Mouse (Mus musculus): ENCODE measurements around the gene Opcml. TPM values are rescaled to one million over a fixed set of nuclear protein-coding genes. Genes with fewer than 3 reads are reported as not detected.

The Opcml gene
- polyA plus RNA-seq, 1 experiment from 2014 or later: 13.3 TPM

DNA sequence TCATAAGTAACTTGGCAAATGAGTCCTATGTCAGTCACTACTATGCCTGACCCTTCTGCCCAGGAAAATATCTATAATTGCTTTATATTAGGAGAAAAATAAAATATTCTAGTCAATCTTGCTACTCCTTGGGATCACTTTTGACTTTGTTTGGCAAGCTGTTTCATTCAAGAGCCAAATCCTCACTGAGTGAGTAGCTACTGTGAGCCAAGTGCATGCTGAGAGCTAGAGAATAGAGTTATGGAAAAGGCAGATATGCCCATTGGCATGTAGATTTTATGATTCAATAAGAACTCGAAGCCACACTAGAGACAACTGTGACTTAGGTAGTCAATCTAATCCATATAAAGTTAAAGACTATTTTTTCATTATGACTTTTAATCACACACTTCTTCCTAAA, 340.9 kb downstream of the Opcml start:
- Histone ChIP-seq H3K4me2 (ENCODE audit: low read length) (no peak overlapping the region), H3K4me1 (ENCODE audit: control insufficient read depth, insufficient read depth, low read length) (0 out of 2 replicates have a peak, but pooled peaks cover 3% of the 10 kb centered on the region)
- WGBS: 88% methylated on average over 1 of the region's 1 CpGs

DNA sequence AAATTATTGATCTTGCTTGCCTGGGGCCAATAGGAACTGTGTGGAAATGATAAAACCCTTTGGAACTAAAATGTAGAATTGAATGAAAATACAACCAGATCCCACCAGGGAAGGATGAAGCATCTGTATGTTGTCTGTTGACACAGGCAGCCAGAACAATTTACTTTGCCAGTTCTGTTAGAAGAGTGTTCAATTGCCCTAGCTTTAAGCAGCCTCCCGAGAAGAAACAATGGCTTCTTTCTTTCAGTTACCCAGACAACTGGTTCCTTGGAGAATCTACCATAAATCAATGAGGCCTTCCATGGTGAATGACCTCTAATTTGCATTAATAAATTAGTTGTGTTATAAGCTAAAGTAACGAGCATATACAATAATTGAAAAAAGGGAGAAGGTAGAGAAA, 346.0 kb downstream of the Opcml start:
- 4% methylated on average over 2 of the region's 2 CpGs for whole genome bisulfite sequencing
- Histone ChIP-seq H3K9ac (ENCODE audit: low read length) (no peak overlapping the region), H3K4me2 (ENCODE audit: low read length) (no peak overlapping the region), H3K27me3 (replicated peaks; ENCODE audit: control insufficient read depth, insufficient read depth, low read length) (no peaks in the 10 kb centered on the region), H3K4me1 (ENCODE audit: control insufficient read depth, insufficient read depth, low read length) (no peaks in the 10 kb centered on the region), H3K36me3 (ENCODE audit: control insufficient read depth, insufficient read depth, low read length) (no peaks in the 10 kb centered on the region), H3K9me3 (replicated peaks; ENCODE audit: control insufficient read depth, low read length) (no peaks in the 10 kb centered on the region), H3K27ac (ENCODE audit: low read depth, low read length) (no peak overlapping the region), H3K4me3 (ENCODE audit: low read depth, low read length) (no peak overlapping the region)
- ATAC-seq (no peak), DNase-seq (ENCODE audit: low spot score) (peak; percentile 18)

More for the DNA sequence above, 340.9 kb downstream of the Opcml start:
- ATAC-seq (no peak), DNase-seq (ENCODE audit: low spot score) (no peak)
- H3K9ac ChIP-seq (ENCODE audit: low read length): no peak overlapping the region
- H3K4me3 ChIP-seq (ENCODE audit: low read depth, low read length): no peak overlapping the region
- no peaks in the 10 kb centered on the region for H3K36me3 ChIP-seq (ENCODE audit: control insufficient read depth, insufficient read depth, low read length)
- H3K27ac ChIP-seq (ENCODE audit: low read depth, low read length): no peak overlapping the region
- H3K9me3 ChIP-seq (replicated peaks; ENCODE audit: control insufficient read depth, low read length): no peaks in the 10 kb centered on the region
- no peaks in the 10 kb centered on the region for H3K27me3 ChIP-seq (replicated peaks; ENCODE audit: control insufficient read depth, insufficient read depth, low read length)

DNA sequence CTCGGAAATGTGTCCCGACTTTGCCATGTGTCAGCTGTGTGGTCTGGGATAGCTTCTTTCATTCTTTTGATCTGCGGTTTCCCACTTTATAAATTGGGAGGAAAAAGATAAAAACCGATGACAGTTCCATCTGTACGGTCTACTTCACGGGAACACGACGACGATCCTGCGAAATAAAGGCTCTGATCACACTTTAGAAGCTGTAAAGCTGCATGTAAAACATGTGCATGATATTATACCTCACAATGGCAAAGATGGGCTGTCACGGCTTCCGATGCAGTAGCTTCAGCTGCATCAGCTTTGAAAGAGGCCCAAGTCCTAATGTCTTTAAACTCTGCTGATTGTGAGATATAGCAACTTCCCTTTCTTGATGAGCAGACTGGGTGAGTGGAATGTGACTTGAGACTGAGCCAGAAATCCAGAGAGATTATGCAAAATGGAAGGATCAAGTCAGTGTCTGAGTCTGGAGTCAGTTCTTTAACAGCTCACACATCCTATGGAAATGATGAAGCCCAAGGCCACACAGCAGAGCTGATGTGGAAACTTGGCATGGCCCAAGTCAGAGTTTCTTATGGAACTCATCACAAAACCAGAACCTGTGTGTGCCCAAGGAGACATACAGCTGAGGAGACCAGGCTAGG, 349.5 kb downstream of the Opcml start:
- WGBS: 72% methylated on average over 12 of the region's 12 CpGs
- no peaks in the 10 kb centered on the region for H3K9me3 ChIP-seq (replicated peaks; ENCODE audit: control insufficient read depth, low read length)
- H3K36me3 ChIP-seq (ENCODE audit: control insufficient read depth, insufficient read depth, low read length): no peaks in the 10 kb centered on the region
- H3K4me1 ChIP-seq (ENCODE audit: control insufficient read depth, insufficient read depth, low read length): no peaks in the 10 kb centered on the region
- no peak overlapping the region for H3K4me3 ChIP-seq (ENCODE audit: low read depth, low read length)
- ATAC-seq: no peak
- H3K27me3 ChIP-seq (replicated peaks; ENCODE audit: control insufficient read depth, insufficient read depth, low read length): no peaks in the 10 kb centered on the region
- H3K4me2 ChIP-seq (ENCODE audit: low read length): no peak overlapping the region
- H3K27ac ChIP-seq (ENCODE audit: low read depth, low read length): no peak overlapping the region
- no peak overlapping the region for H3K9ac ChIP-seq (ENCODE audit: low read length)
- DNase-seq (ENCODE audit: low spot score): no peak

DNA sequence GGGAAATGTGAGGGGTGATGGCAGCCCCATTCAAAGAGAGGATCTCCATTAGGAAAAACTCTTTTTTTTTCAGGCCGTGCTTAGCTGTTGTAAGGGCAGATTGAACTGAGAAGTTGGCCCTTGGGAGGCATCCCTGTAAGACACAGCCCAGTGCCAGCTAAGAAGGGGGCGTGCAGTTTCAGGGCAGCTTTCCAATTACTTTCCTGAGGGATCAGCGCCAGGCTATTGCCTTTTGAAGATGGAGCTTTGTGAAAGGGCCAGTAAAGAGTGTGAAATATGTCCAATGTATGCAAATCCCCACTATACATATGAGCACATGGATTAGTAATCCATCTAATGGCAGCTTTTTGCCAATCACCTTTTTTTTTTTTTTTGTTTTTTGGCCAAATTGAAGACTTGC, 358.9 kb downstream of the Opcml start:
- H3K4me3 ChIP-seq (ENCODE audit: low read depth, low read length): no peak overlapping the region
- no peaks in the 10 kb centered on the region for H3K36me3 ChIP-seq (ENCODE audit: control insufficient read depth, insufficient read depth, low read length)
- H3K9me3 ChIP-seq (replicated peaks; ENCODE audit: control insufficient read depth, low read length): no peaks in the 10 kb centered on the region
- H3K4me2 ChIP-seq (ENCODE audit: low read length): no peak overlapping the region
- 38% methylated on average over 3 of the region's 3 CpGs for WGBS
- no peak overlapping the region for H3K9ac ChIP-seq (ENCODE audit: low read length)
- ATAC-seq: peak; percentile 70; the same call in 1 of the 2 replicates
- DNase-seq (ENCODE audit: low spot score): peak; percentile 59
- H3K27me3 ChIP-seq (replicated peaks; ENCODE audit: control insufficient read depth, insufficient read depth, low read length): no peaks in the 10 kb centered on the region
- peaks cover 4% of the 10 kb centered on the region; the same call in 1 of the 2 replicates for H3K4me1 ChIP-seq (ENCODE audit: control insufficient read depth, insufficient read depth, low read length)
- no peak overlapping the region for H3K27ac ChIP-seq (ENCODE audit: low read depth, low read length)

DNA sequence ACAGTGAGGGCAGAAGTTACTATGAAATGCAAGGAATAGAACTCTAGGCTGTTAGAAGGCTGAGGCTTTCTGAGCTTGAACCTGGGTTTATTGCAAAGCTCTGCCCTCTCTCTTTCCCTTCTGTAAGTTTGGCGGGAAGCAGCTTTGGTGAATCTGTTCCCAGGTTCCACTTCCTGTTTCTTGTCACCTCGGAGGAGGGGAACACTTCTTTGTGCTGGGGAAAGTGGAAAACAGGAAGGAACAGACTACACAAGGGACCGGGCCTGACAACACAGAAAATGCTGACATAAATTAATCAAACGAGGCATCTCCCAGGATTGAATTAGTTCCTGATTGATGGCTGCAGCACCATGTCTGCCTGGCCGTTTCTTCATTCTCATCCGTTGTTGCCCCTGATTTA, 363.2 kb downstream of the Opcml start:
- ATAC-seq: no peak
- 78% methylated on average over 6 of the region's 6 CpGs for WGBS

DNA sequence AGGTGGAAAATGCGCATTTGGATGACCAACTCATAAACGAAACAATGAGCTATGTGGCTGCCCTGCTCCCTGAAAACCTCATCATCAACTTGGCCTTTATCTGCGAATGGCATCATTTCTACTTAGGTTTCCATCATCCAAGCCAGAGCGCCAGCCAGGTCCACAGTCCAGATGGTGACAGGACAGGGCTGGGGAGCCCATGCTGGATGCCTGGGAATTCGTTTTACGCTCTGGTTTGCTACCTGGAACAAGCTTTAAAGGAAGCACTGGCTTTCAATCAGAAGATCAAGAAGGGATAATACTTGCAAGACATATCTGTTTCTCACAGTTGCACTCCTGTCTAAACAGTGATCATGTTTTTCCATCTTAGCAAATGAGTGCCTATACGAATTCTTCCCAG, 366.5 kb downstream of the Opcml start:
- no peaks in the 10 kb centered on the region for H3K36me3 ChIP-seq (ENCODE audit: control insufficient read depth, insufficient read depth, low read length)
- no peak overlapping the region for H3K4me3 ChIP-seq (ENCODE audit: low read depth, low read length)
- H3K9me3 ChIP-seq (replicated peaks; ENCODE audit: control insufficient read depth, low read length): no peaks in the 10 kb centered on the region
- H3K4me2 ChIP-seq (ENCODE audit: low read length): no peak overlapping the region
- WGBS: 88% methylated on average over 7 of the region's 7 CpGs
- no peaks in the 10 kb centered on the region for H3K4me1 ChIP-seq (ENCODE audit: control insufficient read depth, insufficient read depth, low read length)
- H3K27ac ChIP-seq (ENCODE audit: low read depth, low read length): no peak overlapping the region
- DNase-seq (ENCODE audit: low spot score) (no peak), ATAC-seq (no peak)
- no peak overlapping the region for H3K9ac ChIP-seq (ENCODE audit: low read length)
- H3K27me3 ChIP-seq (replicated peaks; ENCODE audit: control insufficient read depth, insufficient read depth, low read length): no peaks in the 10 kb centered on the region

More for the DNA sequence above, 363.2 kb downstream of the Opcml start:
- no peak overlapping the region for H3K9ac ChIP-seq (ENCODE audit: low read length)
- no peaks in the 10 kb centered on the region for H3K36me3 ChIP-seq (ENCODE audit: control insufficient read depth, insufficient read depth, low read length)
- H3K27ac ChIP-seq (ENCODE audit: low read depth, low read length): no peak overlapping the region
- no peak for DNase-seq (ENCODE audit: low spot score)
- H3K4me1 ChIP-seq (ENCODE audit: control insufficient read depth, insufficient read depth, low read length): peaks cover 4% of the 10 kb centered on the region; the same call in 1 of the 2 replicates
- no peak overlapping the region for H3K4me3 ChIP-seq (ENCODE audit: low read depth, low read length)
- H3K9me3 ChIP-seq (replicated peaks; ENCODE audit: control insufficient read depth, low read length): no peaks in the 10 kb centered on the region
- H3K27me3 ChIP-seq (replicated peaks; ENCODE audit: control insufficient read depth, insufficient read depth, low read length): no peaks in the 10 kb centered on the region
- H3K4me2 ChIP-seq (ENCODE audit: low read length): no peak overlapping the region

DNA sequence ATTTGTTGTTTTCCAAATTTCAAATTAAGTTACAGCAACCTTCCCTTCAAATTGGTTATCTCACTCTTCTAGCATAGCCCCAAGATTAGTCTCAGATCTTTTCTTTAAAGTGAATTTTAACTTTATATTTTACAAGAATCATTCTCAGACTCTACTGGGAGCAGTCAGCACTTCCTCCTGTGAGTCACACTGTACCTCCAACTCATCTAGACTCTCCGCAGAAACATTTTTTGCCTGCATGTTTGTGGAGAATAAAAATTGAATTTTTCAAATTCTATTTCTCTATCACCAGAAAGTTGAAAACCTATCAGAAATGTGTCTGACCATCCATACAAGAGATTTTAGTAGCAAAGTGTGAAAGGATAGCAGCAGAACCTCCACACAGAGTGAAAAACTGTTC, 370.4 kb downstream of the Opcml start:
- Histone ChIP-seq H3K4me3 (ENCODE audit: low read depth, low read length) (no peak overlapping the region), H3K27me3 (replicated peaks; ENCODE audit: control insufficient read depth, insufficient read depth, low read length) (no peaks in the 10 kb centered on the region), H3K27ac (ENCODE audit: low read depth, low read length) (no peak overlapping the region), H3K9me3 (replicated peaks; ENCODE audit: control insufficient read depth, low read length) (no peaks in the 10 kb centered on the region), H3K4me1 (ENCODE audit: control insufficient read depth, insufficient read depth, low read length) (no peaks in the 10 kb centered on the region; the same call in 1 of the 2 replicates), H3K9ac (ENCODE audit: low read length) (no peak overlapping the region), H3K4me2 (ENCODE audit: low read length) (no peak overlapping the region), H3K36me3 (ENCODE audit: control insufficient read depth, insufficient read depth, low read length) (no peaks in the 10 kb centered on the region)
- DNase-seq (ENCODE audit: low spot score) (no peak), ATAC-seq (no peak)
- WGBS: 100% methylated on average over 1 of the region's 1 CpGs

DNA sequence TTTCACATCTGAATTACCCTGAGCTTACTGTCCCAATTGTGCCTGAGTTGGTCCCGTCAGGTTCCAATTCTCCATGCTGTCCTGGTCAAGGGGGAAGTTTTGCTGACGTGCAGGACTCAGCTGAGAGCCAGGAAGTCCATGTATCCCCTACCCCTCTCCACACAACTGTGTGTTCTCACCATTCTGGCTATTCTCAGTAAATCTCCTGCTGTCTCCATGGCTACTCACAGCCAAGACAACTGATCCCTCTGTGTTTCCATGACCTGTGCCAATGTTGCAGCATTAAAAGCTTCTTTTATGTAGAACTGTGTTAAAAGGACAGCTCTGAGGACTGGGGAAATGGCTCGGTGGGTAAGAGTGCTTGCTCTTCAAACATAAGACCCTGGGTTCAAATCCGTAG, 373.4 kb downstream of the Opcml start:
- no peak for ATAC-seq
- Histone ChIP-seq H3K4me1 (ENCODE audit: control insufficient read depth, insufficient read depth, low read length) (no peaks in the 10 kb centered on the region; the same call in 1 of the 2 replicates), H3K4me2 (ENCODE audit: low read length) (no peak overlapping the region), H3K4me3 (ENCODE audit: low read depth, low read length) (no peak overlapping the region), H3K27me3 (replicated peaks; ENCODE audit: control insufficient read depth, insufficient read depth, low read length) (no peaks in the 10 kb centered on the region), H3K9ac (ENCODE audit: low read length) (no peak overlapping the region), H3K9me3 (replicated peaks; ENCODE audit: control insufficient read depth, low read length) (no peaks in the 10 kb centered on the region), H3K36me3 (ENCODE audit: control insufficient read depth, insufficient read depth, low read length) (no peaks in the 10 kb centered on the region), H3K27ac (ENCODE audit: low read depth, low read length) (no peak overlapping the region)
- DNase-seq (ENCODE audit: low spot score): peak; percentile 34
- 26% methylated on average over 4 of the region's 4 CpGs for WGBS

DNA sequence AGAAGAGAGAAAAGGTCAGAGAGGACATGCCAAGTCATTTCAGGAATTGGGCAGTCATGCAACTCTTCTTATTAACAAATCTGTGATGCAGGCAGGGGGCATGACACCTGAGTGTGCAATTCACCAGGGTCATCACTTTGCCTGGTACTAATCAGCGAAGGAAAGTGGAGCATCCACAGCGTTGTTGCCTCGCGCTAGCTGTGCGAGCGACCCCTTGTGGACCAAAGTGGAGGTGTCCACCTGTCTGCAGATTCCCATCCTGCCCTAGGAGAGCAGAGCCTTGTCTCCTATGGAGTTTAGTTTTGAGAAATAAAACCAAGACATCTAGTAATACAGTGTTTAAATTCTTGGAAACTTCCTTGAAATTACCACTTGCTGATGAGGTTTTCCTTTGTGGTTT, 381.3 kb downstream of the Opcml start:
- Histone ChIP-seq H3K27ac (ENCODE audit: low read depth, low read length) (no peak overlapping the region), H3K4me3 (ENCODE audit: low read depth, low read length) (no peak overlapping the region), H3K4me2 (ENCODE audit: low read length) (no peak overlapping the region), H3K4me1 (ENCODE audit: control insufficient read depth, insufficient read depth, low read length) (no peaks in the 10 kb centered on the region), H3K9ac (ENCODE audit: low read length) (no peak overlapping the region), H3K36me3 (ENCODE audit: control insufficient read depth, insufficient read depth, low read length) (no peaks in the 10 kb centered on the region), H3K9me3 (replicated peaks; ENCODE audit: control insufficient read depth, low read length) (no peaks in the 10 kb centered on the region), H3K27me3 (replicated peaks; ENCODE audit: control insufficient read depth, insufficient read depth, low read length) (no peaks in the 10 kb centered on the region)
- WGBS: 5% methylated on average over 6 of the region's 6 CpGs
- no peak for ATAC-seq
- peak; percentile 54 for DNase-seq (ENCODE audit: low spot score)
